Mouse (Mus musculus) effector memory CD4-positive, alpha-beta T cell, adult 7 months (primary cell): ENCODE data around the gene Bcl7c. TPM values are rescaled to one million over a fixed set of nuclear protein-coding genes. Genes with fewer than 3 reads are reported as not detected.

Experiments
- polyA plus RNA-seq: library from polyadenylated mRNA; unstranded; fragments of 100-300 nt; shearing (Covaris generic); gene quantifications from one replicate; pipeline ENCODE4 v1.2.1, GENCODE M21; 2017

Gene Bcl7c
- 49.0 TPM for polyA plus RNA-seq

GRCm38 (mm10) chr7:127708207-127709078, at the start of gene Bcl7c:
TSS of gene Bcl7c (minus strand) at chr7:127708933.

GRCm38 (mm10) chr7:127744366-127745045, 35.8 kb upstream of the Bcl7c start, which contains the start of gene Fbxl19:
TSS of gene Fbxl19 (plus strand) at chr7:127744543.

GRCm38 (mm10) chr7:127732066-127732465, 23.3 kb upstream of the Bcl7c start, which contains the start of gene Ctf2:
TSS of gene Ctf2 (minus strand) at chr7:127732166.

GRCm38 (mm10) chr7:127712461-127713385, 4.0 kb upstream of the Bcl7c start, which contains the start of gene Ctf1:
TSS of gene Ctf1 (plus strand) at chr7:127712736.

GRCm38 (mm10) chr7:127614891-127615843, 93.6 kb downstream of the Bcl7c start, which contains the start of gene Zfp629:
TSS of gene Zfp629 (minus strand) at chr7:127615797.

Other genes with a start within 250 kb of the Bcl7c start
- gene Prr14, start 249.3 kb downstream of the Bcl7c start, polyA plus RNA-seq = 138 TPM
- gene Fbrs, start 229.7 kb downstream of the Bcl7c start, polyA plus RNA-seq = 11.9 TPM
- 78.0 TPM for gene Srcap, start 196.9 kb downstream of the Bcl7c start, polyA plus RNA-seq
- gene Gm42715, start 189.3 kb downstream of the Bcl7c start, polyA plus RNA-seq = 6.4 TPM
- 3.5 TPM for gene Tmem265, start 147.5 kb downstream of the Bcl7c start, polyA plus RNA-seq
- gene Phkg2, start 135.6 kb downstream of the Bcl7c start, polyA plus RNA-seq = 76.0 TPM
- gene Ccdc189, start 120.3 kb downstream of the Bcl7c start, polyA plus RNA-seq = not detected
- gene Rnf40, start 120.2 kb downstream of the Bcl7c start, polyA plus RNA-seq = 105 TPM
- 0.30 TPM for gene Zfp629, start 93.1 kb downstream of the Bcl7c start, polyA plus RNA-seq
- not detected for gene Ctf1, start 3.8 kb upstream of the Bcl7c start, polyA plus RNA-seq
- not detected for gene Ctf2, start 23.2 kb upstream of the Bcl7c start, polyA plus RNA-seq
- gene Fbxl19, start 35.6 kb upstream of the Bcl7c start, polyA plus RNA-seq = 0.77 TPM
- gene Orai3, start 60.9 kb upstream of the Bcl7c start, polyA plus RNA-seq = 12.5 TPM
- 5.9 TPM for gene Setd1a, start 67.7 kb upstream of the Bcl7c start, polyA plus RNA-seq
- not detected for gene Gm49388, start 76.7 kb upstream of the Bcl7c start, polyA plus RNA-seq
- not detected for gene Hsd3b7, start 91.7 kb upstream of the Bcl7c start, polyA plus RNA-seq
- gene Stx4a, start 115.4 kb upstream of the Bcl7c start, polyA plus RNA-seq = 95.9 TPM
- 0.51 TPM for gene Stx1b, start 115.6 kb upstream of the Bcl7c start, polyA plus RNA-seq
- 23.9 TPM for gene Zfp646, start 167.3 kb upstream of the Bcl7c start, polyA plus RNA-seq
- gene Zfp668, start 167.9 kb upstream of the Bcl7c start, polyA plus RNA-seq = 8.3 TPM
- 0.23 TPM for gene Prss53, start 182.0 kb upstream of the Bcl7c start, polyA plus RNA-seq
- gene Gm21974, start 186.5 kb upstream of the Bcl7c start, polyA plus RNA-seq = not detected
- 48.9 TPM for gene Vkorc1, start 186.7 kb upstream of the Bcl7c start, polyA plus RNA-seq
- gene Bckdk, start 195.1 kb upstream of the Bcl7c start, polyA plus RNA-seq = 39.1 TPM
- 30.1 TPM for gene Kat8, start 203.6 kb upstream of the Bcl7c start, polyA plus RNA-seq
- 0.33 TPM for gene Prss8, start 221.2 kb upstream of the Bcl7c start, polyA plus RNA-seq
- 1.1 TPM for gene Prss36, start 237.8 kb upstream of the Bcl7c start, polyA plus RNA-seq